Mouse (Mus musculus): ENCODE measurements around the gene Slc25a38. TPM values are rescaled to one million over a fixed set of nuclear protein-coding genes. Genes with fewer than 3 reads are reported as not detected.

The Slc25a38 gene
- polyA plus RNA-seq, 1 experiment = 154 TPM

- TF ChIP-seq POLR2A (IDR thresholded peaks at IDR 0.05; ENCODE audit: borderline replicate concordance, control insufficient read depth, low read depth, low read length) = no peak
- TF ChIP-seq CTCF (IDR thresholded peaks at IDR 0.05; ENCODE audit: control insufficient read depth, insufficient read depth, low read length) = no peak
- H3K27ac ChIP-seq (ENCODE audit: control insufficient read depth, insufficient read depth, low read depth, low read length, poor library complexity) = no peak overlapping the region
- H3K4me1 ChIP-seq (ENCODE audit: control insufficient read depth, insufficient read depth, low read length) = no peaks in the 10 kb centered on the region
- no peak overlapping the region for H3K4me3 ChIP-seq (replicated peaks; ENCODE audit: control insufficient read depth, low read depth, low read length)
- WGBS = 85% methylated on average over 13 of the region's 13 CpGs
These were observed 24.5 kb downstream of the Slc25a38 start for GRCm38 (mm10) chr9:120134529-120135160.

DNA sequence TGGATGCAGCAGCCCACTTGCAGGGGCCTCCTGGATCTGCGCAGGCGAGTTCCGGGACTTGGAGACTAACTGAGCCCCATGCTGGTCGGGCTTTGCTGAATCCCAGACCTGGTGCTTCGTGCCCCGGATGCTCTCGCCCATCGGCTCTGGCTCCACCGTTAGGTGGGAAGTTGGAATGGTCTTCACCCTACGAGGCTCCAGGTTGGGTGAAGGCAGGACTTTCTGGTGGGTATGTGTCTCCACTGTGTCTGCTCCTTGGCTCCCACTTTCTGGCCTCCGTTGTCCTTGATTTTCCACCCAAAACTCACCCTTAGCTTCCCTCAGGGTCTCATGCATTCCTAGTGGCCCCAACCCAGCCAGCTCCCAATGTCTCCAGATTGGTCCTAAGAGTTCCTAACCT is 25.3 kb downstream of the Slc25a38 start:
- 87% methylated on average over 11 of the region's 11 CpGs for WGBS
- H3K27ac ChIP-seq (ENCODE audit: control insufficient read depth, insufficient read depth, low read depth, low read length, poor library complexity) = no peak overlapping the region
- H3K4me1 ChIP-seq (ENCODE audit: control insufficient read depth, insufficient read depth, low read length) = no peaks in the 10 kb centered on the region
- no peak overlapping the region for H3K4me3 ChIP-seq (replicated peaks; ENCODE audit: control insufficient read depth, low read depth, low read length)
- TF ChIP-seq CTCF (IDR thresholded peaks at IDR 0.05; ENCODE audit: control insufficient read depth, insufficient read depth, low read length) (no peak), POLR2A (IDR thresholded peaks at IDR 0.05; ENCODE audit: borderline replicate concordance, control insufficient read depth, low read depth, low read length) (no peak)

DNA sequence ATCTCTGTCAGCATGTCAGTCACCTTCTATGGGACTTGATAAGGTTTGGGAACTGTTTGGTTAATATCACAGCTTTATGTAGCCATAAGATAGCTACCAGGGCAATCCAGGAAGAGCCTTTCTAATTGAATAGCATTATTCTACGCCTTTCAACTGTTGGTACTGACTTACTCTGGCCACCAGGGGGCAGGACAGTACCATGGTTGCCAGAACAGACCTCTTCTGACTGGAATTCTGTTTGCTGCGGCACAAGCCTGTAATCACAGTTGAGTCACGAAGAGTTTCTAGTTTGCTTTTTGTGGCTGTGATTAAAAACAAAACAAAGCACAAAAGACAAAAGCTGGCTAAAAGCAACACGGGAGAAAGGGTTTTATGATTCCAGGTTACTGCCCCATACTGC is 30.5 kb downstream of the Slc25a38 start:
- Histone ChIP-seq H3K27ac (ENCODE audit: control insufficient read depth, insufficient read depth, low read depth, low read length, poor library complexity) (no peak overlapping the region), H3K4me1 (ENCODE audit: control insufficient read depth, insufficient read depth, low read length) (no peaks in the 10 kb centered on the region), H3K4me3 (replicated peaks; ENCODE audit: control insufficient read depth, low read depth, low read length) (no peak overlapping the region)
- TF ChIP-seq POLR2A (IDR thresholded peaks at IDR 0.05; ENCODE audit: borderline replicate concordance, control insufficient read depth, low read depth, low read length) = no peak
- TF ChIP-seq CTCF (IDR thresholded peaks at IDR 0.05; ENCODE audit: control insufficient read depth, insufficient read depth, low read length) = peak; percentile 77
- 9% methylated on average over 4 of the region's 4 CpGs for WGBS

DNA sequence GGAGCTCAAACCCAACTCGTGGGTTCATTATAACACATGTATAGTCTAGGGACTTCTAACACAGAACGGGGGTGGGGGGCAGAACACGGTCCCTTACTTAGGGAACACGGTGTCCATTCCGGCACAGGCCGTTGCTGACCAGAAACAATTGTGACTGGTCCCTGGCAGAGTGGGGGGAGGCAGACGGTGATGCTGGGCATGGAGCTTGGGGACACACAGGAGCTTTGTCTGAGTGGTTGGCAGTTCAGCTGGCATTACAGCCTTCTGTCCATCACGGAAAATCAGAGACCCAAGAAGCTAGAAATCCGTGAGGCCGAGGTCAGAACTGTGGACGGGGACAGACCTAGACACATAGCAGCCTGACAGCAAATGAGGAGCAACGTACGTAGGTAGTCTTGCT is 34.3 kb downstream of the Slc25a38 start:
- Histone ChIP-seq H3K27ac (ENCODE audit: control insufficient read depth, insufficient read depth, low read depth, low read length, poor library complexity) (no peak overlapping the region), H3K4me1 (ENCODE audit: control insufficient read depth, insufficient read depth, low read length) (no peaks in the 10 kb centered on the region), H3K4me3 (replicated peaks; ENCODE audit: control insufficient read depth, low read depth, low read length) (no peak overlapping the region)
- 87% methylated on average over 13 of the region's 13 CpGs for WGBS
- TF ChIP-seq CTCF (IDR thresholded peaks at IDR 0.05; ENCODE audit: control insufficient read depth, insufficient read depth, low read length) (no peak), POLR2A (IDR thresholded peaks at IDR 0.05; ENCODE audit: borderline replicate concordance, control insufficient read depth, low read depth, low read length) (no peak)

GRCm38 (mm10) chr9:120149222-120149828 is 39.2 kb downstream of the Slc25a38 start, which contains the start of gene Mobp:
Gene Mobp (plus strand): TSS chr9:120149707.
- 74% methylated on average over 11 of the region's 11 CpGs for WGBS
- Histone ChIP-seq H3K4me3 (replicated peaks; ENCODE audit: control insufficient read depth, low read depth, low read length) (no peak within 1 kb of the TSS), H3K27ac (ENCODE audit: control insufficient read depth, insufficient read depth, low read depth, low read length, poor library complexity) (no peak within 1 kb of the TSS), H3K4me1 (ENCODE audit: control insufficient read depth, insufficient read depth, low read length) (no peaks in the 10 kb centered on the region)
- no peak for TF ChIP-seq CTCF (IDR thresholded peaks at IDR 0.05; ENCODE audit: control insufficient read depth, insufficient read depth, low read length)
- TF ChIP-seq POLR2A (IDR thresholded peaks at IDR 0.05; ENCODE audit: borderline replicate concordance, control insufficient read depth, low read depth, low read length) = no peak

- Histone ChIP-seq H3K4me3 (replicated peaks; ENCODE audit: control insufficient read depth, low read depth, low read length) (no peak overlapping the region), H3K4me1 (ENCODE audit: control insufficient read depth, insufficient read depth, low read length) (no peaks in the 10 kb centered on the region), H3K27ac (ENCODE audit: control insufficient read depth, insufficient read depth, low read depth, low read length, poor library complexity) (no peak overlapping the region)
- no peak for TF ChIP-seq CTCF (IDR thresholded peaks at IDR 0.05; ENCODE audit: control insufficient read depth, insufficient read depth, low read length)
- no peak for TF ChIP-seq POLR2A (IDR thresholded peaks at IDR 0.05; ENCODE audit: borderline replicate concordance, control insufficient read depth, low read depth, low read length)
- 72% methylated on average over 5 of the region's 5 CpGs for WGBS
These were observed 41.0 kb downstream of the Slc25a38 start for GRCm38 (mm10) chr9:120151152-120151551.

DNA sequence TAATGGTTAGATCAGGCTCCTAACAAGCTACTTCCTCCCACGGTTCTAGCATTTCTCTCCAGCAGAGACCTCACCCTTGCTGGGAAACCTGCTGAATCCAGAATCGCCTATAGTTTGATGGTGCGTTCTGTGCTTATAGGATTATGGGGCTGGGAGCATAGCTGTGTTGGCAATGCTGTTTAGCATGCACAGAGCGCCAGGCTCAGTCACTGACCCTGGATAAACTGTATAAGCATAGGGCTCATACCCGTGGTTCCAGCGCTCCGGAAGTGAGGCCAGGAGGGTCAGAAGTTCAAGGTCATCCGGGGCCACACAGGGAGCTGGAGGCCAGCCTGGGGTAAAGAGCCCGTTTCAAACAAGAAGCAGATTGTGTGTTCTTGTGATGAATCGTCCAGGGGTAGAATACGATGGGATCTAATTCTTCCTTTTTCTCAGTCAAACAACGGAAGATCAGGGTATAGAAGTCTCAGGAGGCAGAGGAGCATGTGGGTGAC is 41.8 kb downstream of the Slc25a38 start:
- no peak for TF ChIP-seq CTCF (IDR thresholded peaks at IDR 0.05; ENCODE audit: control insufficient read depth, insufficient read depth, low read length)
- TF ChIP-seq POLR2A (IDR thresholded peaks at IDR 0.05; ENCODE audit: borderline replicate concordance, control insufficient read depth, low read depth, low read length) = no peak
- WGBS = 76% methylated on average over 12 of the region's 12 CpGs
- Histone ChIP-seq H3K4me1 (ENCODE audit: control insufficient read depth, insufficient read depth, low read length) (no peaks in the 10 kb centered on the region), H3K27ac (ENCODE audit: control insufficient read depth, insufficient read depth, low read depth, low read length, poor library complexity) (no peak overlapping the region), H3K4me3 (replicated peaks; ENCODE audit: control insufficient read depth, low read depth, low read length) (no peak overlapping the region)

DNA sequence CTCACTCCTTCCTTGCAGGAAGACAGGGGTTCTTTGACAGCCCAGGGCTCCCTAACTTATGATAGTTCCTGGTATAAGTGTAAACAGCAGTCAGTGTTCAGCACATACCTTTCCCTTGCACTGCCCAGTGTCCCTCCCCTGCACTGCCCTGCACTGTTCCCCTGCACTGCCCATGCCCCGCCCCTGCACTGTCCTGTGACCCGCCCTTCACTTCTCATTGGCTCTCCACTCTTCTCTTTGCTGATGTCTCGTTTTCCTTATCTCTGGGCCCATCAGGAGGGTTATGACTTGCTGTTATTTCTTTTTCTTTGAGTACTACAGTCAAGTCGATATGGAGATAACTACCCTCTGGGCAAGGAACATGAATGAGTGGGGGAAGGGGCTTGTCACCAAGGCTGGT is 47.9 kb downstream of the Slc25a38 start:
- no peak for TF ChIP-seq CTCF (IDR thresholded peaks at IDR 0.05; ENCODE audit: control insufficient read depth, insufficient read depth, low read length)
- no peak for TF ChIP-seq POLR2A (IDR thresholded peaks at IDR 0.05; ENCODE audit: borderline replicate concordance, control insufficient read depth, low read depth, low read length)
- Histone ChIP-seq H3K4me1 (ENCODE audit: control insufficient read depth, insufficient read depth, low read length) (no peaks in the 10 kb centered on the region), H3K27ac (ENCODE audit: control insufficient read depth, insufficient read depth, low read depth, low read length, poor library complexity) (no peak overlapping the region), H3K4me3 (replicated peaks; ENCODE audit: control insufficient read depth, low read depth, low read length) (no peak overlapping the region)
- WGBS = 25% methylated on average over 4 of the region's 4 CpGs

All from bone marrow, adult 2 months (tissue).